In genomic region chr16:57428977-57429376, GRCm38 (mm10) we compare ENCODE assay signal across 25 mouse cellular contexts.
DNase-seq lines count a peak whose midpoint lies in the region; ATAC-seq and TF ChIP-seq lines count a peak whose summit lies in the region.
"Had no signal": no experiment of that assay in that cellular context is flagged by ENCODE, and none has a peak within 500 bp of the region (broad histone marks: within the 10 kb centered on the region; RNA-seq: fewer than 3 reads in every experiment).

No protein-coding gene starts in this region.

- no peaks in the 10 kb centered on the region for H3K9me3 ChIP-seq in heart, embryonic 13.5 days
- H3K9me3 ChIP-seq: embryonic facial prominence, embryonic 10.5 days; embryonic facial prominence, embryonic 12.5 days; forebrain, embryonic 10.5 days; forebrain, embryonic 12.5 days; G1E had no signal

- H3K27me3 ChIP-seq in heart, embryonic 13.5 days (replicated peaks) = no peaks in the 10 kb centered on the region
- H3K27me3 ChIP-seq in testis, adult 2 months (ENCODE audit: control insufficient read depth, insufficient read depth, low read length) = no peaks in the 10 kb centered on the region
- H3K27me3 ChIP-seq: embryonic facial prominence, embryonic 12.5 days; forebrain, embryonic 12.5 days; Patski had no signal

- no peak overlapping the region for H3K4me2 ChIP-seq in heart, embryonic 13.5 days
- H3K4me2 ChIP-seq: embryonic facial prominence, embryonic 12.5 days; forebrain, embryonic 12.5 days had no signal

- H3K9ac ChIP-seq in heart, embryonic 13.5 days = no peak overlapping the region
- H3K9ac ChIP-seq: embryonic facial prominence, embryonic 12.5 days; forebrain, embryonic 12.5 days had no signal

- 59% methylated on average over 5 of the region's 5 CpGs for WGBS in heart, embryonic 13.5 days

- ATAC-seq in heart, embryonic 13.5 days (ENCODE audit: extremely low read depth, insufficient number of reproducible peaks, low FRiP score, low TSS enrichment) = no peak
- ATAC-seq: activated CD4-positive, CD25-positive, alpha-beta regulatory T cell, adult 4 months; forebrain, embryonic 14.5 days; forebrain, embryonic 16.5 days; Patski had no signal

- H3K36me3 ChIP-seq in heart, embryonic 13.5 days = no peaks in the 10 kb centered on the region
- no peaks in the 10 kb centered on the region for H3K36me3 ChIP-seq in testis, adult 2 months (ENCODE audit: control insufficient read depth, insufficient read depth, low read length)
- H3K36me3 ChIP-seq: embryonic facial prominence, embryonic 10.5 days; embryonic facial prominence, embryonic 12.5 days; forebrain, embryonic 10.5 days; forebrain, embryonic 12.5 days had no signal

- TF ChIP-seq CTCF in testis, adult 2 months (IDR thresholded peaks at IDR 0.05; ENCODE audit: control insufficient read depth, insufficient read depth, insufficient replicate concordance, low read depth, low read length) = no peak
- TF ChIP-seq CTCF in embryonic fibroblast, embryonic 13.5 days (IDR thresholded peaks at IDR 0.05; ENCODE audit: borderline replicate concordance, insufficient read depth, low read length) = no peak

- H3K4me1 ChIP-seq in heart, embryonic 13.5 days = peaks cover 46% of the 10 kb centered on the region
- peaks cover 4% of the 10 kb centered on the region for H3K4me1 ChIP-seq in testis, adult 2 months (ENCODE audit: control insufficient read depth, insufficient read depth, low read length)
- H3K4me1 ChIP-seq in embryonic fibroblast, embryonic 13.5 days (ENCODE audit: control insufficient read depth, insufficient read depth, low read length) = peaks cover 22% of the 10 kb centered on the region
- H3K4me1 ChIP-seq: embryonic facial prominence, embryonic 10.5 days; forebrain, embryonic 12.5 days had no signal

- no peak for DNase-seq in heart, adult 8-10 months (ENCODE audit: low spot score)
- DNase-seq in testis, postnatal 10 days (ENCODE audit: low spot score) = no peak
- DNase-seq in layer of hippocampus, adult 11-12 months (ENCODE audit: low spot score) = no peak
- DNase-seq in frontal cortex, postnatal 14 days (ENCODE audit: low spot score in 2 of 2) = no peak
- DNase-seq: adrenal gland, adult 8-10 months; adrenal gland, postnatal 14 days; adrenal gland, postnatal 36 days; cerebellum, adult 11-12 months; cerebellum, adult 2 months; cerebellum, adult 9-10 months; cerebellum, postnatal 10 days; cerebellum, postnatal 25 days had no signal

- TF ChIP-seq POLR2A in testis, adult 2 months (IDR thresholded peaks at IDR 0.05; ENCODE audit: control insufficient read depth, low read depth, low read length) = no peak
- TF ChIP-seq POLR2A in embryonic fibroblast, embryonic 13.5 days (IDR thresholded peaks at IDR 0.05; ENCODE audit: low read depth, low read length) = no peak

- no peak overlapping the region for H3K4me3 ChIP-seq in heart, embryonic 13.5 days
- peak overlapping the region; percentile 51 for H3K4me3 ChIP-seq in testis, adult 2 months (ENCODE audit: control insufficient read depth, low read depth, low read length)
- H3K4me3 ChIP-seq in embryonic fibroblast, embryonic 13.5 days (ENCODE audit: insufficient read depth, low read length) = no peak overlapping the region
- H3K4me3 ChIP-seq: embryonic facial prominence, embryonic 10.5 days; embryonic facial prominence, embryonic 12.5 days; erythroblast, embryonic 14.5 days; forebrain, embryonic 10.5 days; forebrain, embryonic 12.5 days had no signal

- H3K27ac ChIP-seq in heart, embryonic 13.5 days (replicated peaks) = peak overlapping the region; percentile 36; the same call in 1 of the 2 replicates
- no peak overlapping the region for H3K27ac ChIP-seq in testis, adult 2 months (ENCODE audit: control insufficient read depth, insufficient read depth, low read depth, low read length)
- peak overlapping the region; percentile 43; the same call in 1 of the 2 replicates for H3K27ac ChIP-seq in embryonic fibroblast, embryonic 13.5 days (ENCODE audit: insufficient read depth, low read length)
- H3K27ac ChIP-seq: embryonic facial prominence, embryonic 10.5 days; embryonic facial prominence, embryonic 12.5 days; forebrain, embryonic 10.5 days; forebrain, embryonic 12.5 days had no signal
